Mouse (Mus musculus) bone marrow macrophage, adult 2 months (primary cell): Measurements from ENCODE around the gene Lin9.

Experiments
- CTCF ChIP-seq: IDR thresholded peaks from 2 replicates; pipeline ENCODE4 v1.5.1; 2012; ENCODE audit warnings: low read depth, mild to moderate bottlenecking, low read length, moderate library complexity
- POLR2A ChIP-seq: IDR thresholded peaks from 2 replicates; pipeline ENCODE4 v1.6.1; 2012; ENCODE audit warnings: mild to moderate bottlenecking, low read depth, low read length, borderline replicate concordance

DNA sequence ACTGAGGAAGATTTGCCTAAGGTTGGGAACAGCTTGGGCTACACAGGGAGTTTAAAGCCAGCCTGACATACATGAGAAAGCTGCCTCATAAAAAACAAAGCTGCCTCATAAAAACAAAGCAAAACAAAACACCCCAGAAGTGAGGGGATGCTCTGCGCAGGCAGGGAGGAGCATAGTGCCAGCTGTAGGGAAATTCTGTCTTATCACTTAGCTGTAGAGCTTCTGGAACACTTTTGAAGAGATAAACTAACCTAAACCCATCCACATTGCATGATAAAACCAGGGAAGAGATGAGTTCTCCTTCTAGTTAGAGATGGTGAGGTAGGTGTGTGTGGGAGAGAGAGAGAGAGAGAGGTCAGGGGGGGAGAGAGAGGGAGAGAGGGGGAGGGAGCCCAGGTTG is 81.7 kb downstream of the Lin9 start:
- no peak for TF ChIP-seq CTCF
- TF ChIP-seq POLR2A = no peak
